In the genomic region with DNA sequence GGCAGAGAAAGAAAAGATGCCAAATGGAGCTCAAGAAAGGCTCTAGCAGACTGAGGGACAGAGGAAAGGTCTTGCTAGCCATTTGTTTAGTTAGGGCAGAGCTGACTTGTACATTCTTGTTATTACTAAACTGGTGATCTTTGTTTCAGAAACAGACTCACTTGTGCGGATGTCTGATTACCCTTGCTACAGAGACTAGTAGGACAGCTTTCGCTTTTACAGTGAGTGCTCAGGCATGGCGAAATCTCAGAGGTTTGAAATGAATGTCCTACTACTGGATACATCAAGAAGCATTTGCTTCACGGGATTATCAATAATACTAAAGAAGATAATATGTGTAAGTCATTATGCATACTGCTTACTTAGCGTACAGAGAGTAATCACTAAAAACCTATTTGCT, we compare ENCODE assay signal across 25 mouse cellular contexts. TPM values are rescaled to one million over a fixed set of nuclear protein-coding genes. Genes with fewer than 3 reads are reported as not detected.
DNase-seq lines count a peak whose midpoint lies in the region; ATAC-seq lines count a peak whose summit lies in the region.
"Had no signal": no experiment of that assay in that cellular context is flagged by ENCODE, and none has a peak within 500 bp of the region (broad histone marks: within the 10 kb centered on the region; RNA-seq: fewer than 3 reads in every experiment).

No protein-coding gene starts in this region.

- ATAC-seq in activated CD4-positive, CD25-positive, alpha-beta regulatory T cell, adult 4 months: peak; percentile 36
- ATAC-seq in inflammation-experienced regulatory T-cells, adult 6 months: peak; percentile 46
- ATAC-seq in hindbrain, embryonic 11.5 days (ENCODE audit: low FRiP score): no peak
- ATAC-seq in kidney, embryonic 16.5 days (ENCODE audit: low FRiP score, low TSS enrichment): no peak
- ATAC-seq: forebrain, embryonic 13.5 days; forebrain, embryonic 16.5 days; intestine, embryonic 16.5 days had no signal

- H3K9ac ChIP-seq in hindbrain, embryonic 11.5 days (ENCODE audit: low read depth, low read length): no peak overlapping the region
- H3K9ac ChIP-seq in kidney, embryonic 16.5 days (replicated peaks; ENCODE audit: low read length): no peak overlapping the region
- H3K9ac ChIP-seq: forebrain, embryonic 13.5 days; heart, embryonic 13.5 days; hindbrain, embryonic 12.5 days; hindbrain, embryonic 15.5 days had no signal

- H3K27ac ChIP-seq in hindbrain, embryonic 11.5 days (ENCODE audit: low read depth, low read length): no peak overlapping the region
- H3K27ac ChIP-seq in kidney, embryonic 16.5 days (ENCODE audit: low read length): no peak overlapping the region
- H3K27ac ChIP-seq: forebrain, embryonic 10.5 days; forebrain, embryonic 13.5 days; heart, adult 2 months; heart, embryonic 10.5 days; heart, embryonic 13.5 days; hindbrain, embryonic 12.5 days; hindbrain, embryonic 15.5 days had no signal

- WGBS in hindbrain, embryonic 11.5 days: 94% methylated on average over 5 of the region's 5 CpGs
- WGBS in kidney, embryonic 16.5 days: 89% methylated on average over 5 of the region's 5 CpGs

- no peaks in the 10 kb centered on the region for H3K36me3 ChIP-seq in hindbrain, embryonic 11.5 days (ENCODE audit: control insufficient read depth, insufficient read depth, low read length)
- H3K36me3 ChIP-seq in kidney, embryonic 16.5 days (ENCODE audit: insufficient read depth, low read length): no peaks in the 10 kb centered on the region
- H3K36me3 ChIP-seq: forebrain, embryonic 10.5 days; heart, embryonic 10.5 days; hindbrain, embryonic 12.5 days; hindbrain, embryonic 15.5 days had no signal

- H3K4me2 ChIP-seq in hindbrain, embryonic 11.5 days (replicated peaks; ENCODE audit: low read depth, low read length): no peak overlapping the region
- no peak overlapping the region for H3K4me2 ChIP-seq in kidney, embryonic 16.5 days (replicated peaks; ENCODE audit: low read depth, low read length)
- H3K4me2 ChIP-seq: forebrain, embryonic 13.5 days; heart, embryonic 13.5 days; hindbrain, embryonic 12.5 days; hindbrain, embryonic 15.5 days had no signal

- H3K4me3 ChIP-seq in hindbrain, embryonic 11.5 days (ENCODE audit: low read depth, low read length): no peak overlapping the region
- no peak overlapping the region for H3K4me3 ChIP-seq in kidney, embryonic 16.5 days (ENCODE audit: low read length)
- H3K4me3 ChIP-seq: forebrain, embryonic 10.5 days; forebrain, embryonic 13.5 days; heart, adult 2 months; heart, embryonic 10.5 days; heart, embryonic 13.5 days; hindbrain, embryonic 12.5 days; hindbrain, embryonic 15.5 days had no signal

- no peaks in the 10 kb centered on the region for H3K27me3 ChIP-seq in hindbrain, embryonic 11.5 days (ENCODE audit: control insufficient read depth, insufficient read depth, low read length)
- no peaks in the 10 kb centered on the region for H3K27me3 ChIP-seq in kidney, embryonic 16.5 days (ENCODE audit: insufficient read depth, low read length)
- H3K27me3 ChIP-seq: forebrain, embryonic 13.5 days; heart, embryonic 13.5 days; hindbrain, embryonic 12.5 days; hindbrain, embryonic 15.5 days had no signal

- no peaks in the 10 kb centered on the region for H3K4me1 ChIP-seq in hindbrain, embryonic 11.5 days (replicated peaks; ENCODE audit: control insufficient read depth, insufficient read depth, low read length)
- no peaks in the 10 kb centered on the region for H3K4me1 ChIP-seq in kidney, embryonic 16.5 days (ENCODE audit: insufficient read depth, low read length)
- H3K4me1 ChIP-seq: forebrain, embryonic 10.5 days; hindbrain, embryonic 12.5 days; hindbrain, embryonic 15.5 days had no signal

- H3K9me3 ChIP-seq in hindbrain, embryonic 11.5 days (ENCODE audit: control insufficient read depth, low read length): no peaks in the 10 kb centered on the region
- H3K9me3 ChIP-seq in kidney, embryonic 16.5 days (ENCODE audit: low read length): no peaks in the 10 kb centered on the region
- H3K9me3 ChIP-seq: forebrain, embryonic 10.5 days; forebrain, embryonic 13.5 days; heart, embryonic 10.5 days; heart, embryonic 13.5 days; hindbrain, embryonic 12.5 days; hindbrain, embryonic 15.5 days had no signal

- DNase-seq in CD4-positive helper T cell, adult 2 months (ENCODE audit: low read depth, low spot score): peak; percentile 42
- DNase-seq in CD4-positive, CD25-positive, alpha-beta regulatory T cell, adult 2 months (ENCODE audit: low read depth, low spot score): peak; percentile 41
- DNase-seq in urinary bladder, postnatal 14 days (ENCODE audit: low spot score): no peak
- no peak for DNase-seq in hindbrain, embryonic 11.5 days (ENCODE audit: low spot score)
- DNase-seq: adrenal gland, adult 2 months; adrenal gland, postnatal 36 days; cerebellum, adult 18-20 months; cerebellum, adult 9-10 months; cerebellum, postnatal 14 days; gastrocnemius, postnatal 10 days; gastrocnemius, postnatal 36 days; heart, adult 2 months; heart, postnatal 14 days; heart, postnatal 4 days had no signal

RNA-seq across cellular contexts. Expression of a gene that starts 32.0 kb away (rescaled TPM):
- polyA plus RNA-seq in activated CD4-positive, CD25-positive, alpha-beta regulatory T cell, adult 4 months (2017; shearing (Covaris generic)): 100 to 1,000 TPM; 114 to 115 TPM
- 100 to 1,000 TPM in 2 of 3 experiments, 10 to 100 TPM in 1; 88.4 to 163 (median 107) TPM for polyA plus RNA-seq in inflammation-experienced regulatory T-cells, adult 6 months (2017; shearing (Covaris generic))
- 299 and 310 TPM in 2 replicates for polyA plus RNA-seq in hindbrain, embryonic 11.5 days (2014; fragmentation: Nextera tagmentation; extraction: Ambion mirVana)
- polyA plus RNA-seq in kidney, embryonic 16.5 days (2015; fragmentation: Nextera tagmentation; extraction: Ambion mirVana): 203 and 213 TPM in 2 replicates

RNA-seq across cellular contexts. Expression of a gene that starts 49.7 kb away (rescaled TPM):
- polyA plus RNA-seq in activated CD4-positive, CD25-positive, alpha-beta regulatory T cell, adult 4 months (2017; shearing (Covaris generic)): 100 to 1,000 TPM; 251 to 260 TPM
- polyA plus RNA-seq in inflammation-experienced regulatory T-cells, adult 6 months (2017; shearing (Covaris generic)): 100 to 1,000 TPM; 250 to 282 (median 266) TPM
- 221 and 233 TPM in 2 replicates for polyA plus RNA-seq in hindbrain, embryonic 11.5 days (2014; fragmentation: Nextera tagmentation; extraction: Ambion mirVana)
- 242 and 248 TPM in 2 replicates for polyA plus RNA-seq in kidney, embryonic 16.5 days (2015; fragmentation: Nextera tagmentation; extraction: Ambion mirVana)

Comparison
In these comparisons a context has a peak if more than half of its experiments do, and no peak if none do; other contexts are left out.
1. DNase-seq: peak in CD4-positive helper T cell, adult 2 months (single experiment) and CD4-positive, CD25-positive, alpha-beta regulatory T cell, adult 2 months (single experiment); none in urinary bladder, postnatal 14 days (single experiment) and hindbrain, embryonic 11.5 days (single experiment).
2. ATAC-seq: peak in activated CD4-positive, CD25-positive, alpha-beta regulatory T cell, adult 4 months (single experiment) and inflammation-experienced regulatory T-cells, adult 6 months (single experiment); none in hindbrain, embryonic 11.5 days (single experiment) and kidney, embryonic 16.5 days (single experiment).